Mouse (Mus musculus): ENCODE measurements at regions not wholly inside any gene's neighbourhood (a gene's known extent, or its start where the extent isn't known, plus 50 kb on each side); places are given as distances from the start of the nearest gene placed in this dataset.

DNA sequence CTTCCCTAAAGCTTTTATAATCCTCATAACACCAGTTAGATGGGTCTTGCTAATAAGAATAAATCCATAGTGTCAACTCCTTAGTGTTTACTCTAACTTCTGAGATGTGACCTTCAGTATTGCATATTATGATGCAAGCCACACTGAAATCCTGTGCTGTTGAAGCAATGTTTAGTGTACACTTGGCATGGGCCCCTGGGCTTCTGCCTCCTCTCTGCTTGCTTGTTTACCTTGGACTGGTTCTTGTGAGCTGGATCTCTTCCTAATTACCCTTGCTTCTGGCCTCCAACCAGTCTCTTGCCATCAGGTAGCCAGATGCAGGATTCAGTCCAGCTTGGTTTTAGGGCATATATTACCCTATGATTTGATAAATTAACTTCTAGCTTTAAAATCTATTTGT is 57.0 kb downstream of the Rgs2 start:
- TF ChIP-seq CTCF (IDR thresholded peaks at IDR 0.05; ENCODE audit: borderline replicate concordance, insufficient read depth, low read length) (no peak), POLR2A (IDR thresholded peaks at IDR 0.05; ENCODE audit: low read depth, low read length) (no peak)
